Mouse (Mus musculus) hindbrain, embryonic 16.5 days (tissue): Measurements from ENCODE around the gene Slc19a2. TPM values are rescaled to one million over a fixed set of nuclear protein-coding genes. Genes with fewer than 3 reads are reported as not detected.
A peak's percentile ranks its signal among the peaks of the same experiment; 100 is the strongest.
"Not testable (repeated sequence)": the region's sequence is repeated elsewhere in the genome, so short reads cannot be mapped to it uniquely, and the experiment has no call there.

ENCODE experiments used
- ATAC-seq: fragments of 200-750 bp; cut with Nextera tagmentation; 2 replicates; pipeline ENCODE4 v1.8.0; 2017; ENCODE audit warnings: moderate TSS enrichment, moderate library complexity
- H3K27ac ChIP-seq: fragments of 300-500 bp; sonication (generic); 2 replicates; pipeline ENCODE4 v1.5.1; 2014; ENCODE audit warnings: low read depth, mild to moderate bottlenecking, control low read depth, low read length, moderate library complexity
- H3K27me3 ChIP-seq: fragments of 300-500 bp; sonication (generic); replicated peaks from 2 replicates; pipeline ENCODE4 v1.6.1; 2014; ENCODE audit warnings: low read length; ENCODE audit not compliant: control insufficient read depth, insufficient read depth
- H3K36me3 ChIP-seq: fragments of 300-500 bp; sonication (generic); 2 replicates; pipeline ENCODE4 v1.6.1; 2014; ENCODE audit warnings: mild to moderate bottlenecking, low read length, moderate library complexity, mixed read lengths; ENCODE audit not compliant: control insufficient read depth, insufficient read depth
- H3K4me1 ChIP-seq: fragments of 300-500 bp; sonication (generic); 2 replicates; pipeline ENCODE4 v1.6.1; 2014; ENCODE audit warnings: low read depth, low read length; ENCODE audit not compliant: control insufficient read depth, insufficient read depth
- H3K4me2 ChIP-seq: fragments of 300-500 bp; sonication (generic); 2 replicates; pipeline ENCODE4 v1.6.1; 2014; ENCODE audit warnings: mild to moderate bottlenecking, low read length, control low read depth, moderate library complexity
- H3K4me3 ChIP-seq: fragments of 300-500 bp; sonication (generic); 2 replicates; pipeline ENCODE4 v1.5.1; 2014; ENCODE audit warnings: mild to moderate bottlenecking, low read length, control low read depth, moderate library complexity
- H3K9ac ChIP-seq: fragments of 300-500 bp; sonication (generic); 2 replicates; pipeline ENCODE4 v1.6.1; 2014; ENCODE audit warnings: low read depth, mild to moderate bottlenecking, control low read depth, low read length, moderate library complexity
- H3K9me3 ChIP-seq: fragments of 300-500 bp; sonication (generic); 2 replicates; pipeline ENCODE4 v1.6.1; 2014; ENCODE audit warnings: mild to moderate bottlenecking, low read length, moderate library complexity; ENCODE audit not compliant: control insufficient read depth
- WGBS: fragments of 180-500 bp; shearing (Covaris S2); extraction: QIAGEN DNeasy Blood & Tissue Kit; methylation state at CpG from one replicate; pipeline ENCODE4 v1.1.7; 2014; 5-methylcytosine and 5-hydroxymethylcytosine counted together
- polyA plus RNA-seq: library from polyadenylated mRNA; unstranded; fragments of >200 nt; fragmentation: Nextera tagmentation; extraction: Ambion mirVana; gene quantifications from 2 replicates; pipeline ENCODE4 v1.2.1, GENCODE M21; 2015

Gene Slc19a2
- polyA plus RNA-seq, 1 experiment from 2014 or later: 9.1 TPM

- Histone ChIP-seq H3K9ac (no peak overlapping the region), H3K4me3 (no peak overlapping the region), H3K27me3 (no peaks in the 10 kb centered on the region), H3K4me1 (peaks cover 3% of the 10 kb centered on the region), H3K27ac (no peak overlapping the region), H3K36me3 (no peaks in the 10 kb centered on the region), H3K4me2 (no peak overlapping the region), H3K9me3 (no peaks in the 10 kb centered on the region)
- no peak for ATAC-seq
- 91% methylated on average over 4 of the region's 4 CpGs for WGBS
These were observed 28.6 kb upstream of the Slc19a2 start for GRCm38 (mm10) chr1:164220261-164220660.

GRCm38 (mm10) chr1:164223089-164223488, 25.8 kb upstream of the Slc19a2 start:
- H3K4me1 ChIP-seq: peaks cover under 1% of the 10 kb centered on the region
- H3K27me3 ChIP-seq: no peaks in the 10 kb centered on the region
- no peaks in the 10 kb centered on the region for H3K36me3 ChIP-seq
- no peaks in the 10 kb centered on the region for H3K9me3 ChIP-seq
- no peak overlapping the region for H3K27ac ChIP-seq
- H3K4me3 ChIP-seq: no peak overlapping the region
- H3K9ac ChIP-seq: no peak overlapping the region
- H3K4me2 ChIP-seq: no peak overlapping the region
- ATAC-seq: no peak

GRCm38 (mm10) chr1:164231937-164232570, 16.8 kb upstream of the Slc19a2 start:
- 72% methylated on average over 2 of the region's 4 CpGs for WGBS
- H3K4me1 ChIP-seq: not testable (repeated sequence)

GRCm38 (mm10) chr1:164233447-164233846, 15.4 kb upstream of the Slc19a2 start:
- ATAC-seq: no peak
- Histone ChIP-seq H3K4me3 (no peak overlapping the region), H3K36me3 (no peaks in the 10 kb centered on the region), H3K9me3 (no peaks in the 10 kb centered on the region), H3K9ac (no peak overlapping the region), H3K27me3 (no peaks in the 10 kb centered on the region), H3K4me1 (no peaks in the 10 kb centered on the region), H3K27ac (no peak overlapping the region), H3K4me2 (no peak overlapping the region)
- WGBS: 95% methylated on average over 1 of the region's 1 CpGs

More at GRCm38 (mm10) chr1:164231937-164232570, 16.8 kb upstream of the Slc19a2 start:
- H3K36me3 ChIP-seq, H3K27ac ChIP-seq, H3K4me2 ChIP-seq, H3K9ac ChIP-seq, H3K27me3 ChIP-seq, H3K9me3 ChIP-seq, H3K4me3 ChIP-seq, ATAC-seq: not testable (repeated sequence)

GRCm38 (mm10) chr1:164235078-164235477, 13.8 kb upstream of the Slc19a2 start:
- ATAC-seq: no peak
- Histone ChIP-seq H3K9ac (no peak overlapping the region), H3K27me3 (no peaks in the 10 kb centered on the region), H3K27ac (no peak overlapping the region), H3K4me3 (no peak overlapping the region), H3K9me3 (no peaks in the 10 kb centered on the region), H3K36me3 (no peaks in the 10 kb centered on the region), H3K4me1 (no peaks in the 10 kb centered on the region), H3K4me2 (no peak overlapping the region)
- WGBS: 68% methylated on average over 7 of the region's 7 CpGs

DNA sequence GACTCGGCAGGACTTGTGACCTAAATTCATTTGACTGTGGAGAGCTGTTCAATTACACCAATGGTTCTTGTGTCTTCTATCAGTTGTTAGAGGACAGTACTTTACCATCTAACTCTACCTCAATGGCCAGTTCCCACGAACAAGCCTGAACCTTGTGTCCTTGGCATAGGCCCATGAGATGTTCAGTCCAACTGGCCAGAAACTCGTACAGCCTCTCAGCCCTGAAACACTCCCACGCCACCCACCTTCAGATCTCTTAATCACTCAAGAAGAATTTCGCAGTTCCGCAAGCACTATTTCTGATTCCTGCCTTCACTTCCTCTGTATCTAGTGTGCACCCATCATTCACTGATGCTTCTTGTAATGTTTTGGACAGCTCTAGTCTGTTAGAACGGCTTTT, 12.8 kb upstream of the Slc19a2 start:
- no peak overlapping the region for H3K27ac ChIP-seq
- no peaks in the 10 kb centered on the region for H3K4me1 ChIP-seq
- WGBS: 70% methylated on average over 7 of the region's 7 CpGs
- no peak overlapping the region for H3K9ac ChIP-seq
- no peak overlapping the region for H3K4me3 ChIP-seq
- no peaks in the 10 kb centered on the region for H3K27me3 ChIP-seq
- no peak overlapping the region for H3K4me2 ChIP-seq
- no peaks in the 10 kb centered on the region for H3K36me3 ChIP-seq
- no peaks in the 10 kb centered on the region for H3K9me3 ChIP-seq
- ATAC-seq: no peak

DNA sequence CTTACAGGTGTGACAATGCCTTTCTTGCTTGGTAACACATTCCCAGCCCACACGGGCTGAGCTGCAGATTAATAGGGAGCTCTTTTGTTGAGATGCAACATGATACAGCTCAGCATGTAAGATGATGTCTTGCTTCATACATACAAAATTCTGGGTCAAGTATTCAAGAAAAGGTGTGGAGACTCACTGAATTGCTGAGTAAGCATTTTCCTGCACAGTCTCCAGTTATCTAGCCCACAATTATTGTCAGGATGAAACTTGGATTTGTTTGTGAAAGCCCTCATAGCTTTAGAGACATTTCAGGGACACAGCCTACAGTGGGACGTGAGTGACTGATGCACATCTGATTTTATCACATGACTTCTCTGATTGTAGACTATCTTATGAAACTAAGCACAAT, 7.4 kb upstream of the Slc19a2 start:
- no peaks in the 10 kb centered on the region for H3K36me3 ChIP-seq
- ATAC-seq: no peak
- H3K27me3 ChIP-seq: no peaks in the 10 kb centered on the region
- H3K4me3 ChIP-seq: no peak overlapping the region
- H3K4me1 ChIP-seq: no peaks in the 10 kb centered on the region
- no peak overlapping the region for H3K4me2 ChIP-seq
- no peak overlapping the region for H3K9ac ChIP-seq
- no peaks in the 10 kb centered on the region for H3K9me3 ChIP-seq
- WGBS: 87% methylated on average over 2 of the region's 2 CpGs
- H3K27ac ChIP-seq: no peak overlapping the region

DNA sequence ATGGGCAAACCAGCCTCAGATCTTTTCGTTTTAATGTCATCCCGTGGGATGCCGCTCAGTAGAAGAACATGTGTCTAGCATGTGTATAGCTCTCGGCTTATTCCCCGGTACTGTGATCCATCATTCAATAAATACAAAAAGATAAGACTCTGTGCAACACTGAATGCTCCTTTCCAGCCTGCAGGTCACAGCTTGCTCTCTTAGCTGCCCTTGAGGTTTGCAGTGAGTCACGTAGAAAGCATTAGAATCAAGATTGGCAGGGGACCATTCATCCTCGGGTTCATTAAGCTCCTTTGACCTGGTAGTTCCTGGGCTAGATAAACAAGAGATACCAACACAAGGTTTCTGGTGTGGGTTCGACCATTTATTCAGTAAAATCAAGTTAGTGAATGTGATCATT, 6.0 kb upstream of the Slc19a2 start:
- WGBS: 70% methylated on average over 8 of the region's 8 CpGs

GRCm38 (mm10) chr1:164247442-164247841, 1.4 kb upstream of the Slc19a2 start:
- ATAC-seq: no peak
- H3K4me2 ChIP-seq: peak overlapping the region; percentile 76
- peak overlapping the region; percentile 6; the same call in 1 of the 2 replicates for H3K9ac ChIP-seq
- H3K27ac ChIP-seq: no peak overlapping the region
- no peaks in the 10 kb centered on the region for H3K27me3 ChIP-seq
- H3K4me3 ChIP-seq: no peak overlapping the region
- peaks cover 21% of the 10 kb centered on the region for H3K4me1 ChIP-seq
- no peaks in the 10 kb centered on the region for H3K9me3 ChIP-seq
- 37% methylated on average over 8 of the region's 8 CpGs for WGBS
- H3K36me3 ChIP-seq: no peaks in the 10 kb centered on the region

More for the DNA sequence above, 6.0 kb upstream of the Slc19a2 start:
- Histone ChIP-seq H3K27me3 (no peaks in the 10 kb centered on the region), H3K9ac (no peak overlapping the region), H3K4me3 (no peak overlapping the region), H3K4me2 (no peak overlapping the region), H3K36me3 (no peaks in the 10 kb centered on the region), H3K4me1 (peaks cover 4% of the 10 kb centered on the region), H3K9me3 (no peaks in the 10 kb centered on the region), H3K27ac (no peak overlapping the region)
- ATAC-seq: no peak
